Mouse (Mus musculus): Measurements from ENCODE around the gene Hpn. TPM values are rescaled to one million over a fixed set of nuclear protein-coding genes. Genes with fewer than 3 reads are reported as not detected.

Gene Hpn
- polyA plus RNA-seq, 1 experiment, result 1.00 TPM

DNA sequence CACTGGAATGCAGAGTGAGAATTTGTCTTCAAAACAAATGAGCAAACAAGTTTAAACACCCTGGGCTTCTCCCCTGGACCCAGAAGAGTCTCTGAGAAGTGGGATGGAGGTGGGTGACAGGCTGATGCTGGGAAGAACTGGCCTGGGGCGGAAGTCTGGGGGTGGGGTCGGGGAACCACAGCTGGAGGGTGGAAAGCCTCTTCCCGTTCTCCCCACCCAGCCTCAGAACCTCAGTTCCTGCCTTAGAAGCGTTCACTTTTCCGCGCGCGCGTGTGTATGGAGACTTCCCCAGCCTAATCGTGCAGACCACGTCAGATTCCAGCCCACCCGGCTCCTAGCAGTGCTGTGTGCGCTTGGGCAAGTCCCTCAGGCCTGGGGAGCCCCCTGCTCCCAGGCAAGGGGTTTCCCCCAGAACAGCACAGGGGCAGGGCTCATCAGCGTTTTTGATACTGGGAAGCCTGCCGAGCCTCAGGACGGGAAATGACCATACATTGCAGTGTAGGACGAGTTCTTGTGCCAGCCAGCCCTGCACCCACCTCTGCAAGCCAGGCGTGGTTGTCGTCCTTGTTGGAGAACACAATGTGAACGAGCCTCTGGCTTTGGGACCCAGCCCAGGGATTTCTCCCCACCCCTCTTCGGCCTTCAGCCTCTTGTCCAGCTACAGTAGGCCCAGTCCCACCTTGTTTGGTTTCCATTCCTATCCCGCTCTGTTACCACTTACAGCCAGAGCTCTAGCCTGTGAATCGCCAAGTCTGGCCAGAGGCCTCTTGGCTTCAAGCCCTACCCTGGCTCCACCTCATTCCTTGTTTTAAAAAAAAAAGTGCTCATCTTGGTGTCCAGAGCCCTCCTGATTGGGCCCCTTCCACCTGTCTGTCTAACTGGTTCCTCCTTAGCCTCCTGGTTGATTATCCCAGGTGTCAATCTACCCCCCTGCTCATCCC lies 36.5 kb upstream of the Hpn start:
- TF ChIP-seq CTCF (IDR thresholded peaks at IDR 0.05; ENCODE audit: borderline replicate concordance, extremely low read depth, insufficient read depth, insufficient read length) (no peak), POLR2A (IDR thresholded peaks at IDR 0.05; ENCODE audit: borderline replicate concordance, extremely low read depth, insufficient read depth, insufficient read length, poor library complexity, severe bottlenecking) (peak; percentile 10; the same call in 1 of the 2 replicates)
- peak; percentile 68 for DNase-seq (ENCODE audit: low read depth)

- peak; percentile 95 for DNase-seq (ENCODE audit: low read depth)
- peak; percentile 96 for TF ChIP-seq POLR2A (IDR thresholded peaks at IDR 0.05; ENCODE audit: borderline replicate concordance, extremely low read depth, insufficient read depth, insufficient read length, poor library complexity, severe bottlenecking)
- no peak for TF ChIP-seq CTCF (IDR thresholded peaks at IDR 0.05; ENCODE audit: borderline replicate concordance, extremely low read depth, insufficient read depth, insufficient read length)
These were observed 35.6 kb upstream of the Hpn start for GRCm38 (mm10) chr7:31150566-31151300.

DNA sequence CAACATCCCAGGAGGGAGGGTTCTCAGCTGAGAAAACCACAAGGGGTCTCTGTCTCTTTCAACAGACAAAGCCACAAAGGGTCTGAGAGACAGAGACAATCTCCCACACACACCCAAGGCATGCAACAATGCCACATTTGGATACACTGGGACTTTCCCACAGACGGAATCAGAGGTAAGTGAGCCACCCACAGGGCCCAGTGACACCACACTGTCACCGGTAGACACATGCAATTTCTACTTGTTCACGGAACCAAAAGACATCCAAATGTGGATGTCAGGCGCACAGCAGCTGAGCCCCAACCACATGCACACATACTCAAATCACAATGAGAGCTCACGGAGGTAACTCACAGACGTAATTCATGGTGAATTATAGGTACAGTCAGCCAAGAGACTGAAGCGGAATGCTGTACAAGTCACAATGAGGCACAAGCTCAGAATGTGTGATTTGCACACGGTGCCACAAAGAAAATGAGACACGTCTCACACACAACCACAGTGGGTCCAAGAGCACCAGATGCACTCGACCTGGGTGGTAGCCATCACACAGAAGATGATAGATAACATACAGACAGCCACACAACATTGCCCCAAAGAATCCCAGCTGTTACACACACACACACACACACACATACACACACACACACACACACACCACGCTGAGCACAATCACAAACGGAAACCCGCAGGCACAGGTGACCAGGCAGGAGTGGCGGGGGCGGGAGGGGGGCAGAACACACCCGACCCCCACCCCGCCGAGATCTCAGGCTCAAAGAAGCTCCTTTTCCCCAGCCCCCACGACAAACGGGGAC lies 34.9 kb upstream of the Hpn start:
- TF ChIP-seq CTCF (IDR thresholded peaks at IDR 0.05; ENCODE audit: borderline replicate concordance, extremely low read depth, insufficient read depth, insufficient read length), result no peak
- TF ChIP-seq POLR2A (IDR thresholded peaks at IDR 0.05; ENCODE audit: borderline replicate concordance, extremely low read depth, insufficient read depth, insufficient read length, poor library complexity, severe bottlenecking), result no peak

GRCm38 (mm10) chr7:31149271-31149670 lies 34.2 kb upstream of the Hpn start:
- DNase-seq (ENCODE audit: low read depth), result no peak
- no peak for TF ChIP-seq POLR2A (IDR thresholded peaks at IDR 0.05; ENCODE audit: borderline replicate concordance, extremely low read depth, insufficient read depth, insufficient read length, poor library complexity, severe bottlenecking)
- TF ChIP-seq CTCF (IDR thresholded peaks at IDR 0.05; ENCODE audit: borderline replicate concordance, extremely low read depth, insufficient read depth, insufficient read length), result no peak

More for the DNA sequence above, 34.9 kb upstream of the Hpn start:
- peak; percentile 75 for DNase-seq (ENCODE audit: low read depth)

GRCm38 (mm10) chr7:31148756-31149155 lies 33.7 kb upstream of the Hpn start:
- DNase-seq (ENCODE audit: low read depth), result peak; percentile 86
- no peak for TF ChIP-seq CTCF (IDR thresholded peaks at IDR 0.05; ENCODE audit: borderline replicate concordance, extremely low read depth, insufficient read depth, insufficient read length)
- TF ChIP-seq POLR2A (IDR thresholded peaks at IDR 0.05; ENCODE audit: borderline replicate concordance, extremely low read depth, insufficient read depth, insufficient read length, poor library complexity, severe bottlenecking), result peak; percentile 28; the same call in 1 of the 2 replicates

DNA sequence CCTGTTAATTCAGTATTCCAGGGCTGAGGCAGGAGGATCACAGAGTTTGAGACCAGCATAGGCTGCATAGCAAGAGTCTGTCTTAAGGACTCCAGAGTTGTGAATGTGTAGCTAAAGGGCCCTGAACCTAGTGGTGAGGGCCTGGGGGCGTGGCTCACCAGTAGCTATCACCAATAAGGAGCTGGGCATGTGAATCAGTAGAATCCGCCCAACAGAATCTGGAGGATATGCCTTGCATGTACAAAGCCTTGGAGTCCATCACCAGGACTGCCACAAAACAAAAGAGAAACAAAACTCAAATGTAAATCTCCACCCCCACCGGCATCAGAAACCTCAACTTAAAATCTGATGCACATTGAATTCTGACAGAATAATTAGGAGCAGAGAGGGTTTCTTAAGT lies 33.0 kb upstream of the Hpn start:
- peak; percentile 47 for DNase-seq (ENCODE audit: low read depth)
- TF ChIP-seq POLR2A (IDR thresholded peaks at IDR 0.05; ENCODE audit: borderline replicate concordance, extremely low read depth, insufficient read depth, insufficient read length, poor library complexity, severe bottlenecking) (no peak), CTCF (IDR thresholded peaks at IDR 0.05; ENCODE audit: borderline replicate concordance, extremely low read depth, insufficient read depth, insufficient read length) (no peak)

DNA sequence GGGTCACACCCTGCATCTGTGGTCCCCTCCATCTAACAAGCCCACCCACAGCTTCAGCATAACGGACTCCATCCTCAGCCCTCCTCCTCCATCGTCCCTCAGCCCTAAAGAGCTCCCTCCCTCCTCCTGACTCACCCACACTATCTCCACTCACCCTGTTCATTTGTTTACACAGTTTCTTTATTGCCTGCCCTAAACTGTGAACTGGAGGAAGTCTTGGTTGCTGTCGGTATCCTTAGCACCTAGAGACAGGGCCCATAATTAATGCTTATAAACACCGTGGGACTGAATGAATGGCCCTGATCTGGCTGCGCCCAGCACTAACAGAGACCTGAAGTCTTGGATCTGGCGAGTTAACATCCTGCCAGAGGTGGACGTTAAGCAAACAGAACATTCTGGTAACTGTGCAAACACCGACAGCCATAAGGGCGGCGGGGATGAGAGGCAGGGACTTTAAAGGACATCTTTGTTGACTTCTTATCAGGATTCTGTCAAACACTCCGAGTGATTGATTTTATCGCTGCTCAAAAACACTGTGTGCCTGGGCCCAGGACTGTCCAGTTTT lies 30.6 kb upstream of the Hpn start:
- TF ChIP-seq POLR2A (IDR thresholded peaks at IDR 0.05; ENCODE audit: borderline replicate concordance, extremely low read depth, insufficient read depth, insufficient read length, poor library complexity, severe bottlenecking), result no peak
- TF ChIP-seq CTCF (IDR thresholded peaks at IDR 0.05; ENCODE audit: borderline replicate concordance, extremely low read depth, insufficient read depth, insufficient read length), result no peak
- DNase-seq (ENCODE audit: low read depth), result no peak

GRCm38 (mm10) chr7:31144886-31145285 lies 29.8 kb upstream of the Hpn start:
- TF ChIP-seq POLR2A (IDR thresholded peaks at IDR 0.05; ENCODE audit: borderline replicate concordance, extremely low read depth, insufficient read depth, insufficient read length, poor library complexity, severe bottlenecking) (no peak), CTCF (IDR thresholded peaks at IDR 0.05; ENCODE audit: borderline replicate concordance, extremely low read depth, insufficient read depth, insufficient read length) (no peak)
- no peak for DNase-seq (ENCODE audit: low read depth)

- no peak for DNase-seq (ENCODE audit: low read depth)
- TF ChIP-seq CTCF (IDR thresholded peaks at IDR 0.05; ENCODE audit: borderline replicate concordance, extremely low read depth, insufficient read depth, insufficient read length), result no peak
- TF ChIP-seq POLR2A (IDR thresholded peaks at IDR 0.05; ENCODE audit: borderline replicate concordance, extremely low read depth, insufficient read depth, insufficient read length, poor library complexity, severe bottlenecking), result no peak
These were observed 25.9 kb upstream of the Hpn start for GRCm38 (mm10) chr7:31140941-31141340.

GRCm38 (mm10) chr7:31140302-31140701 lies 25.2 kb upstream of the Hpn start:
- DNase-seq (ENCODE audit: low read depth), result no peak
- TF ChIP-seq CTCF (IDR thresholded peaks at IDR 0.05; ENCODE audit: borderline replicate concordance, extremely low read depth, insufficient read depth, insufficient read length) (no peak), POLR2A (IDR thresholded peaks at IDR 0.05; ENCODE audit: borderline replicate concordance, extremely low read depth, insufficient read depth, insufficient read length, poor library complexity, severe bottlenecking) (no peak)

Measured in brain, embryonic 14.5 days (tissue).